Mouse (Mus musculus): ENCODE data around the gene Tedc2.

Tedc2 gene

GRCm38 (mm10) chr17:24220435-24221411 is at the start of gene Tedc2:
TSS of gene Tedc2 (minus strand) at chr17:24220851.
- in situ Hi-C loops (cut with MseI, MboI): no loop called here

- in situ Hi-C loops (cut with MseI, MboI): no loop called here
These were observed 46.5 kb upstream of the Tedc2 start for GRCm38 (mm10) chr17:24267133-24267532.

- in situ Hi-C loops (cut with MseI, MboI): no loop called here
These were observed 44.1 kb upstream of the Tedc2 start for GRCm38 (mm10) chr17:24264766-24265165.

- in situ Hi-C loops (cut with MseI, MboI): no loop called here
These were observed 39.9 kb upstream of the Tedc2 start for GRCm38 (mm10) chr17:24260516-24260915.

GRCm38 (mm10) chr17:24259702-24260101 is 39.1 kb upstream of the Tedc2 start:
- in situ Hi-C loops (cut with MseI, MboI): no loop called here

- in situ Hi-C loops (cut with MseI, MboI): no loop called here
These were observed 38.3 kb upstream of the Tedc2 start for GRCm38 (mm10) chr17:24258981-24259380.

GRCm38 (mm10) chr17:24252329-24252728 is 31.7 kb upstream of the Tedc2 start:
- in situ Hi-C loops (cut with MseI, MboI): no loop called here

GRCm38 (mm10) chr17:24251320-24252069 is 30.8 kb upstream of the Tedc2 start, which contains the start of gene Ccnf:
TSS of gene Ccnf (minus strand) at chr17:24251484.
- in situ Hi-C loops (cut with MseI, MboI): no loop called here

GRCm38 (mm10) chr17:24250988-24251319 is 30.3 kb upstream of the Tedc2 start:
- in situ Hi-C loops (cut with MseI, MboI): no loop called here

- in situ Hi-C loops (cut with MseI, MboI): loop anchor here in 1 of 2 experiments (10.0 kb wide), 1 partner anchor 74 kb away; no protein-coding TSS in a partner anchor
These were observed 28.0 kb upstream of the Tedc2 start for GRCm38 (mm10) chr17:24248641-24249040.

- in situ Hi-C loops (cut with MseI, MboI): loop anchor here in 1 of 2 experiments (10.0 kb wide), 1 partner anchor 69 kb away; no protein-coding TSS in a partner anchor
These were observed 23.4 kb upstream of the Tedc2 start for GRCm38 (mm10) chr17:24244061-24244460.

- in situ Hi-C loops (cut with MseI, MboI): loop anchor here in 1 of 2 experiments (10.0 kb wide), 1 partner anchor 69 kb away; no protein-coding TSS in a partner anchor
These were observed 22.8 kb upstream of the Tedc2 start for GRCm38 (mm10) chr17:24243311-24243969.

- in situ Hi-C loops (cut with MseI, MboI): no loop called here
These were observed 16.3 kb upstream of the Tedc2 start for GRCm38 (mm10) chr17:24236921-24237320.

- in situ Hi-C loops (cut with MseI, MboI): no loop called here
These were observed 15.8 kb upstream of the Tedc2 start for GRCm38 (mm10) chr17:24236479-24236878.

GRCm38 (mm10) chr17:24227941-24228340 is 7.3 kb upstream of the Tedc2 start:
- in situ Hi-C loops (cut with MseI, MboI): no loop called here

GRCm38 (mm10) chr17:24226721-24227120 is 6.1 kb upstream of the Tedc2 start:
- in situ Hi-C loops (cut with MseI, MboI): no loop called here

- in situ Hi-C loops (cut with MseI, MboI): no loop called here
These were observed 5.2 kb upstream of the Tedc2 start for GRCm38 (mm10) chr17:24225851-24226250.

GRCm38 (mm10) chr17:24224741-24225140 is 4.1 kb upstream of the Tedc2 start:
- in situ Hi-C loops (cut with MseI, MboI): no loop called here

GRCm38 (mm10) chr17:24223513-24223912 is 2.9 kb upstream of the Tedc2 start:
- in situ Hi-C loops (cut with MseI, MboI): no loop called here

GRCm38 (mm10) chr17:24222653-24223052 is 2.0 kb upstream of the Tedc2 start:
- in situ Hi-C loops (cut with MseI, MboI): no loop called here

- in situ Hi-C loops (cut with MseI, MboI): no loop called here
These were observed 3.8 kb downstream of the Tedc2 start for GRCm38 (mm10) chr17:24216836-24217235.

GRCm38 (mm10) chr17:24213186-24213585 is 7.5 kb downstream of the Tedc2 start:
- in situ Hi-C loops (cut with MseI, MboI): no loop called here

Data from mouse trophoblast stem cell (cell line).